Mouse (Mus musculus): ENCODE measurements at regions not wholly inside any gene's neighbourhood (a gene's known extent, or its start where the extent isn't known, plus 50 kb on each side); places are given as distances from the start of the nearest gene placed in this dataset.

GRCm38 (mm10) chr14:62220770-62221169 lies 71.6 kb upstream of the Rnaseh2b start:
- no peak for TF ChIP-seq CTCF (conservative IDR thresholded peaks at IDR 0.05 in 1 of 2, IDR thresholded peaks at IDR 0.05 in 1 of 2; ENCODE audit: low read depth in 2 of 2, low read length in 2 of 2)
- no peak for TF ChIP-seq ELF1 (IDR thresholded peaks at IDR 0.05; ENCODE audit: low read depth, low read length)
- no peak for TF ChIP-seq HCFC1 (IDR thresholded peaks at IDR 0.05; ENCODE audit: low read depth, low read length)
- no peak for TF ChIP-seq IRF4 (IDR thresholded peaks at IDR 0.05; ENCODE audit: low read depth, low read length)
- TF ChIP-seq PAX5 (IDR thresholded peaks at IDR 0.05; ENCODE audit: low read length) = no peak
- TF ChIP-seq MAX (IDR thresholded peaks at IDR 0.05; ENCODE audit: low read length) = no peak
- in situ Hi-C loops (cut with MboI; ENCODE audit: low pct_ligation_motif_present, low pct_unique_long_range_greater_than_20kb, low sequenced_read_pairs) (no loop called here), dilution Hi-C loops (cut with MboI; ENCODE audit: extremely low pct_ligation_motif_present, extremely low pct_unique_long_range_greater_than_20kb, low sequenced_read_pairs) (no loop called here)
- Histone ChIP-seq H3K36me3 (replicated peaks in 1 of 2; ENCODE audit: control insufficient read depth in 1 of 2, insufficient read depth in 1 of 2, low read length in 1 of 2) (no peaks in the 10 kb centered on the region), H3K9ac (ENCODE audit: insufficient read depth, low read depth) (no peak overlapping the region), H3K4me2 (ENCODE audit: insufficient read depth, low read depth, poor library complexity, severe bottlenecking) (no peak overlapping the region), H3K79me2 (replicated peaks; ENCODE audit: control insufficient read depth, extremely low read depth, insufficient read depth, poor library complexity, severe bottlenecking) (no peaks in the 10 kb centered on the region), H3K27ac (ENCODE audit: insufficient read depth, low read depth) (no peak overlapping the region), H3K4me3 (replicated peaks in 1 of 3; ENCODE audit: low read depth in 2 of 3, low read length in 2 of 3, poor library complexity in 1 of 3) (no peak overlapping the region), H3K4me1 (ENCODE audit: control insufficient read depth in 1 of 2, insufficient read depth in 2 of 2) (peaks cover 0 to 11% of the 10 kb centered on the region in 2 experiments; a peak in 2 of 4 replicates), H3K9me3 (replicated peaks; ENCODE audit: low read length) (no peaks in the 10 kb centered on the region), H3K27me3 (replicated peaks) (no peaks in the 10 kb centered on the region)
- no peak for DNase-seq (ENCODE audit: extremely low read depth)

All from CH12.LX (cell line).